ENCODE assay signal across 21 mouse cellular contexts in the genomic region with DNA sequence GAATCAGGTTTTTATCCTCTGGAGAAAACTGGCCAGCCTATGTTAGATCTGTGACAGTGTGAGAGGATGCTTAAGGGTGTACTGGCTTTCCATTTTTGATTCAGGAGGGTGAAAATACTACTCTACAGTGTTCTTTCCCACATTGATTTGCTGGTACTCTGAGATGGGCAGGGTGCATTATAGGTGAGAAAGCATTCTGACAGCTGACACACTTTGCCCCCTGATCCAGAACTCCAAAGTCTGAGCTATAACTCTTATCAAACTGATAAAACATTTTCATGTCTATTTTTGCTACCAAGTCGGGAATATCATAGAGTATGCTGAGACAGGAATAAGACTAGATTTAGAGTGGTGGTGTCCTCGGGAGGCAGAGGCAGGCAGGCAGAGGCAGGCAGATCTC. TPM values are rescaled to one million over a fixed set of nuclear protein-coding genes. Genes with fewer than 3 reads are reported as not detected.
DNase-seq lines count a peak whose midpoint lies in the region; ATAC-seq and TF ChIP-seq lines count a peak whose summit lies in the region.
"Had no signal": no experiment of that assay in that cellular context is flagged by ENCODE, and none has a peak within 500 bp of the region (broad histone marks: within the 10 kb centered on the region; RNA-seq: fewer than 3 reads in every experiment).

No protein-coding gene starts in this region.

- H3K4me2 ChIP-seq in forebrain, embryonic 12.5 days: 0 out of 2 replicates have a peak overlapping the region, but pooled peaks have one; percentile 4
- no peak overlapping the region; the same call in 1 of the 2 replicates for H3K4me2 ChIP-seq in forebrain, embryonic 13.5 days
- H3K4me2 ChIP-seq in liver, embryonic 11.5 days: no peak overlapping the region
- peak overlapping the region; percentile 41 for H3K4me2 ChIP-seq in midbrain, embryonic 14.5 days (ENCODE audit: low read length)
- H3K4me2 ChIP-seq in midbrain, embryonic 11.5 days: no peak overlapping the region
- H3K4me2 ChIP-seq: forebrain, embryonic 15.5 days had no signal

- H3K27me3 ChIP-seq in forebrain, embryonic 12.5 days: 0 out of 2 replicates have a peak, but pooled peaks cover 3% of the 10 kb centered on the region
- no peaks in the 10 kb centered on the region for H3K27me3 ChIP-seq in forebrain, embryonic 13.5 days
- H3K27me3 ChIP-seq in liver, adult 2 months (ENCODE audit: control insufficient read depth, insufficient read depth, low read length): no peaks in the 10 kb centered on the region
- no peaks in the 10 kb centered on the region for H3K27me3 ChIP-seq in liver, embryonic 11.5 days (replicated peaks; ENCODE audit: control insufficient read depth, insufficient read depth, low read length)
- H3K27me3 ChIP-seq in midbrain, embryonic 14.5 days (ENCODE audit: control insufficient read depth, insufficient read depth, low read length): no peaks in the 10 kb centered on the region
- no peaks in the 10 kb centered on the region for H3K27me3 ChIP-seq in midbrain, embryonic 11.5 days (ENCODE audit: control insufficient read depth, insufficient read depth, low read length)
- H3K27me3 ChIP-seq: forebrain, embryonic 15.5 days; heart, embryonic 13.5 days; hindbrain, embryonic 12.5 days; hindbrain, embryonic 15.5 days had no signal

- ATAC-seq in forebrain, embryonic 12.5 days (ENCODE audit: low FRiP score): no peak
- ATAC-seq in forebrain, embryonic 13.5 days: no peak
- ATAC-seq in liver, embryonic 11.5 days (replicated peaks; ENCODE audit: low FRiP score): no peak
- no peak for ATAC-seq in midbrain, embryonic 14.5 days (ENCODE audit: low FRiP score, low TSS enrichment)
- no peak for ATAC-seq in midbrain, embryonic 11.5 days (ENCODE audit: low FRiP score)
- ATAC-seq: activated CD4-positive, CD25-positive, alpha-beta regulatory T cell, adult 4 months; forebrain, embryonic 15.5 days had no signal

- H3K9ac ChIP-seq in forebrain, embryonic 12.5 days: no peak overlapping the region
- no peak overlapping the region for H3K9ac ChIP-seq in forebrain, embryonic 13.5 days
- H3K9ac ChIP-seq in liver, adult 2 months (ENCODE audit: low read depth, low read length): no peak overlapping the region
- no peak overlapping the region for H3K9ac ChIP-seq in liver, embryonic 11.5 days (ENCODE audit: low read depth, low read length)
- H3K9ac ChIP-seq in midbrain, embryonic 14.5 days (replicated peaks; ENCODE audit: low read length): no peak overlapping the region
- no peak overlapping the region for H3K9ac ChIP-seq in midbrain, embryonic 11.5 days (ENCODE audit: low read length)
- H3K9ac ChIP-seq: forebrain, embryonic 15.5 days; heart, embryonic 13.5 days; hindbrain, embryonic 12.5 days; hindbrain, embryonic 15.5 days had no signal

- no peak overlapping the region for H3K4me3 ChIP-seq in forebrain, embryonic 12.5 days (replicated peaks)
- H3K4me3 ChIP-seq in forebrain, embryonic 13.5 days: no peak overlapping the region
- no peak overlapping the region for H3K4me3 ChIP-seq in liver, adult 2 months (ENCODE audit: insufficient read depth, low read depth, low read length)
- no peak overlapping the region for H3K4me3 ChIP-seq in liver, embryonic 11.5 days (ENCODE audit: low read depth, low read length)
- H3K4me3 ChIP-seq in midbrain, embryonic 14.5 days (replicated peaks; ENCODE audit: low read depth, low read length): no peak overlapping the region
- H3K4me3 ChIP-seq in midbrain, embryonic 11.5 days (ENCODE audit: low read depth, low read length): no peak overlapping the region
- H3K4me3 ChIP-seq: forebrain, embryonic 10.5 days; forebrain, embryonic 15.5 days; heart, embryonic 10.5 days; heart, embryonic 13.5 days; hindbrain, embryonic 12.5 days; hindbrain, embryonic 15.5 days had no signal

- H3K79me2 ChIP-seq in liver, adult 2 months (ENCODE audit: control insufficient read depth, insufficient read depth, low read length): peaks cover 17% of the 10 kb centered on the region; the same call in 1 of the 2 replicates

- no peak for TF ChIP-seq CTCF in liver, adult 2 months (IDR thresholded peaks at IDR 0.05; ENCODE audit: low read depth, low read length)

- DNase-seq in liver, adult 2 months (ENCODE audit: extremely low read depth, low read depth, low spot score): peak; percentile 56
- no peak for DNase-seq in liver, embryonic 11.5 days (ENCODE audit: low spot score)
- DNase-seq in midbrain, embryonic 14.5 days: no peak
- DNase-seq in midbrain, embryonic 11.5 days (ENCODE audit: low spot score, missing footprints): no peak
- no peak for DNase-seq in kidney, postnatal 25 days
- DNase-seq: adrenal gland, postnatal 10 days; adrenal gland, postnatal 36 days; cerebellum, adult 18-20 months; cerebellum, adult 9-10 months; cerebellum, postnatal 14 days; gastrocnemius, postnatal 25 days; heart, adult 18-20 months had no signal

- no peaks in the 10 kb centered on the region for H3K9me3 ChIP-seq in forebrain, embryonic 12.5 days
- H3K9me3 ChIP-seq in forebrain, embryonic 13.5 days (replicated peaks): no peaks in the 10 kb centered on the region
- no peaks in the 10 kb centered on the region for H3K9me3 ChIP-seq in liver, embryonic 11.5 days (ENCODE audit: control insufficient read depth, low read length)
- no peaks in the 10 kb centered on the region for H3K9me3 ChIP-seq in midbrain, embryonic 14.5 days (ENCODE audit: control insufficient read depth, low read length)
- H3K9me3 ChIP-seq in midbrain, embryonic 11.5 days (ENCODE audit: control insufficient read depth, low read length): no peaks in the 10 kb centered on the region
- H3K9me3 ChIP-seq: forebrain, embryonic 10.5 days; forebrain, embryonic 15.5 days; heart, embryonic 10.5 days; heart, embryonic 13.5 days; hindbrain, embryonic 12.5 days; hindbrain, embryonic 15.5 days had no signal

- H3K36me3 ChIP-seq in forebrain, embryonic 12.5 days (replicated peaks): no peaks in the 10 kb centered on the region; the same call in 1 of the 2 replicates
- peaks cover 3% of the 10 kb centered on the region; the same call in 1 of the 2 replicates for H3K36me3 ChIP-seq in forebrain, embryonic 13.5 days (ENCODE audit: poor library complexity, severe bottlenecking)
- peaks cover 13% of the 10 kb centered on the region for H3K36me3 ChIP-seq in liver, adult 2 months (ENCODE audit: control insufficient read depth, insufficient read depth, low read length)
- H3K36me3 ChIP-seq in liver, embryonic 11.5 days (ENCODE audit: control insufficient read depth, insufficient read depth, low read length): no peaks in the 10 kb centered on the region
- peaks cover 3% of the 10 kb centered on the region; the same call in 1 of the 2 replicates for H3K36me3 ChIP-seq in midbrain, embryonic 14.5 days (ENCODE audit: control insufficient read depth, insufficient read depth, low read length)
- no peaks in the 10 kb centered on the region; the same call in 1 of the 2 replicates for H3K36me3 ChIP-seq in midbrain, embryonic 11.5 days (ENCODE audit: control insufficient read depth, insufficient read depth, low read length)
- H3K36me3 ChIP-seq: hindbrain, embryonic 12.5 days; hindbrain, embryonic 15.5 days had no signal

- no peak for TF ChIP-seq POLR2A in liver, adult 2 months (IDR thresholded peaks at IDR 0.05; ENCODE audit: extremely low read depth, insufficient read depth, low read length)

- 84% methylated on average over 2 of the region's 2 CpGs for WGBS in forebrain, embryonic 12.5 days
- WGBS in forebrain, embryonic 13.5 days: 92% methylated on average over 2 of the region's 2 CpGs
- WGBS in liver, adult 2 months: 49% methylated on average over 2 of the region's 2 CpGs
- WGBS in liver, embryonic 11.5 days: 85% methylated on average over 2 of the region's 2 CpGs
- WGBS in midbrain, embryonic 14.5 days: 93% methylated on average over 2 of the region's 2 CpGs
- WGBS in midbrain, embryonic 11.5 days: 81% methylated on average over 2 of the region's 2 CpGs

- 0 out of 2 replicates have a peak, but pooled peaks cover 6% of the 10 kb centered on the region for H3K4me1 ChIP-seq in forebrain, embryonic 12.5 days
- 0 out of 2 replicates have a peak, but pooled peaks cover 5% of the 10 kb centered on the region for H3K4me1 ChIP-seq in forebrain, embryonic 13.5 days
- peaks cover 12% of the 10 kb centered on the region for H3K4me1 ChIP-seq in liver, adult 2 months (ENCODE audit: control insufficient read depth, insufficient read depth, low read length)
- peaks cover 5% of the 10 kb centered on the region for H3K4me1 ChIP-seq in liver, embryonic 11.5 days (replicated peaks; ENCODE audit: control insufficient read depth, insufficient read depth, low read length)
- H3K4me1 ChIP-seq in midbrain, embryonic 14.5 days (ENCODE audit: control insufficient read depth, insufficient read depth, low read length): peaks cover 9% of the 10 kb centered on the region; the same call in 1 of the 2 replicates
- peaks cover 4% of the 10 kb centered on the region; the same call in 1 of the 2 replicates for H3K4me1 ChIP-seq in midbrain, embryonic 11.5 days (ENCODE audit: control insufficient read depth, insufficient read depth, low read length)

- no peak overlapping the region for H3K27ac ChIP-seq in forebrain, embryonic 12.5 days
- H3K27ac ChIP-seq in forebrain, embryonic 13.5 days: no peak overlapping the region
- H3K27ac ChIP-seq in liver, adult 2 months (replicated peaks; ENCODE audit: insufficient read depth, low read depth, low read length): no peak overlapping the region
- H3K27ac ChIP-seq in liver, embryonic 11.5 days (ENCODE audit: low read depth, low read length): no peak overlapping the region
- H3K27ac ChIP-seq in midbrain, embryonic 14.5 days (replicated peaks; ENCODE audit: low read depth, low read length): no peak overlapping the region
- H3K27ac ChIP-seq in midbrain, embryonic 11.5 days (ENCODE audit: low read depth, low read length): no peak overlapping the region
- H3K27ac ChIP-seq: forebrain, embryonic 10.5 days; forebrain, embryonic 15.5 days; heart, embryonic 10.5 days; heart, embryonic 13.5 days; hindbrain, embryonic 12.5 days; hindbrain, embryonic 15.5 days had no signal

RNA-seq across cellular contexts. Expression of a gene that starts 2.3 kb away (rescaled TPM):
- 12.9 and 14.5 TPM in 2 replicates for polyA plus RNA-seq in forebrain, embryonic 12.5 days (2016; fragmentation: Nextera tagmentation; extraction: Ambion mirVana)
- polyA plus RNA-seq in forebrain, embryonic 13.5 days (2015; fragmentation: Nextera tagmentation; extraction: Ambion mirVana): 9.4 and 10.4 TPM in 2 replicates
- total RNA-seq in liver, adult 2 months (2014; rRNA removed): 14.4 and 16.5 TPM in 2 replicates
- polyA plus RNA-seq in liver, adult 2 months (2012; rRNA removed): 2.5 and 3.2 TPM in 2 replicates
- polyA plus RNA-seq in liver, embryonic 11.5 days (2014; fragmentation: Nextera tagmentation; extraction: Ambion mirVana): 5.4 and 8.0 TPM in 2 replicates
- 12.1 and 15.0 TPM in 2 replicates for polyA plus RNA-seq in midbrain, embryonic 14.5 days (2014; fragmentation: Nextera tagmentation; extraction: Ambion mirVana)
- polyA plus RNA-seq in midbrain, embryonic 11.5 days (2014; fragmentation: Nextera tagmentation; extraction: Ambion mirVana): 12.2 and 13.3 TPM in 2 replicates

Comparison
In these comparisons a context has a peak if more than half of its experiments do, and no peak if none do; other contexts are left out.
1. H3K4me2 ChIP-seq: peak in forebrain, embryonic 12.5 days (single experiment) and midbrain, embryonic 14.5 days (single experiment); none in forebrain, embryonic 13.5 days (single experiment), liver, embryonic 11.5 days (single experiment) and midbrain, embryonic 11.5 days (single experiment).